Mouse (Mus musculus): Measurements from ENCODE around the gene Gm21866.
"Not testable (repeated sequence)": the region's sequence is repeated elsewhere in the genome, so short reads cannot be mapped to it uniquely, and the experiment has no call there.

Gene Gm21866

DNA sequence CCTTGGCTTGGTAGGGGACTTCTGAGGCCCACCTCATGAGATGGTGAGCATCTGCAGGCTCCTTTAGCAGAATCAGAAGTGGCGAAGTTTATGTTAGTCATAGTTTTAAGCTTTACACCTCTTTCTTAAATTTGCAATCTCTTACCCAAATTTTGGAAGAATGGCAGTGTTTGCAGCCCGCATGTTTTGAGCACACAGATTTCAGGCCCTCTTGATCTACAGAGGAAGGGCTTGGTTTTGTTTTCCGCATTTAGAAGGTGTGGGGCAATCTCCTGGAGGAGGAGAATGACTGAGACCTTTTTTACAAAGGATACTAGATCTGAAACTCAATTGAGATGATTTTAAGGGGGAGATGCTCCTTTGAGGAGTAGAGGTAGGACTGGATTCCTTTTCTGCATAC lies at the start of gene Gm21866:
Gm21866 (minus strand) TSS at position 101 of the 400 bp plus-strand sequence.
- DNase-seq, result not testable (repeated sequence)

DNA sequence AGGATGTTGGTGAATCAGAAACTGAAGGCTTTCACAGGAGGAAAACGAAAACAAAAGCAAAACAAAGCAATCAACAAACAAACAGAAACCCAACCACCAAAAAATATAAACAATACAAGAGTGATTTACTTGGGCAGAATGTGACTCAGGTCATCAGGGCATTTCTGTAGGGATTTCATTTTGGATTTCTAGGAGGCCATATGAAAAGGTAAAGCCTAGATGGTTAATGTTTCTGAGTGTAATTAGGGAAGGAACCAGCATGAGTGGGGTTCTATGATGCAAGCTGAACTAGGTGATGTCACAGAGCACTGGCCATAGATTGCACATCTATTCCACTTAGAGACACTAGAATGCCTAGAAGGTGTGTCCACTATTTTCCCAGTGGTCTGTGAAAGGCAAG lies 28.3 kb upstream of the Gm21866 start, which contains the start of gene Gm20773:
Gm20773 (plus strand) TSS at position 301 of the 400 bp plus-strand sequence.
- not testable (repeated sequence) for DNase-seq
